Mouse (Mus musculus) heart, embryonic 14.5 days (tissue): ENCODE results near the gene Ccdc141. TPM values are rescaled to one million over a fixed set of nuclear protein-coding genes. Genes with fewer than 3 reads are reported as not detected.

Experiments
- ATAC-seq: fragments of 200-750 bp; cut with Nextera tagmentation; 2 replicates; pipeline ENCODE4 v1.8.0; 2017; ENCODE audit warnings: low read depth, moderate TSS enrichment; ENCODE audit not compliant: insufficient number of reproducible peaks, insufficient read depth, low FRiP score
- H3K27ac ChIP-seq, 2 experiments: fragments of 200-500 bp in 1 of 2; fragments of 300-500 bp in 1 of 2; sonication (generic) in 1 of 2; replicated peaks in 1 of 2; 2 replicates each; pipeline ENCODE4 v1.5.1; 2012 to 2014; ENCODE audit warnings: low read depth in 2 of 2, low read length in 2 of 2, control low read depth in 1 of 2, mild to moderate bottlenecking in 1 of 2, mixed read lengths in 1 of 2; ENCODE audit not compliant: control insufficient read depth in 1 of 2, insufficient read depth in 1 of 2
- H3K27me3 ChIP-seq: fragments of 300-500 bp; sonication (generic); 2 replicates; pipeline ENCODE4 v1.6.1; 2014; ENCODE audit warnings: mild to moderate bottlenecking, low read length, control low read depth; ENCODE audit not compliant: control insufficient read depth, insufficient read depth
- H3K36me3 ChIP-seq: fragments of 300-500 bp; sonication (generic); 2 replicates; pipeline ENCODE4 v1.6.1; 2014; ENCODE audit warnings: mild to moderate bottlenecking, control low read depth, low read length, mixed read lengths; ENCODE audit not compliant: control insufficient read depth, insufficient read depth
- H3K4me1 ChIP-seq, 2 experiments: fragments of 200-500 bp in 1 of 2; fragments of 300-500 bp in 1 of 2; sonication (generic) in 1 of 2; 2 replicates each; pipeline ENCODE4 v1.6.1; 2012 to 2014; ENCODE audit warnings: low read length in 2 of 2, control low read depth in 1 of 2, mixed read lengths in 1 of 2; ENCODE audit not compliant: control insufficient read depth in 2 of 2, insufficient read depth in 2 of 2
- H3K4me2 ChIP-seq: fragments of 300-500 bp; sonication (generic); 2 replicates; pipeline ENCODE4 v1.6.1; 2014; ENCODE audit warnings: mild to moderate bottlenecking, low read length
- H3K4me3 ChIP-seq, 2 experiments: fragments of 200-500 bp in 1 of 2; fragments of 300-500 bp in 1 of 2; sonication (generic) in 1 of 2; 2 replicates each; pipeline ENCODE4 v1.5.1; 2012 to 2014; ENCODE audit warnings: low read length in 2 of 2, mild to moderate bottlenecking in 2 of 2, control low read depth in 1 of 2, low read depth in 1 of 2, moderate library complexity in 1 of 2; ENCODE audit not compliant: control insufficient read depth in 1 of 2, insufficient read depth in 1 of 2
- H3K9ac ChIP-seq: fragments of 300-500 bp; sonication (generic); 2 replicates; pipeline ENCODE4 v1.6.1; 2014; ENCODE audit warnings: mild to moderate bottlenecking, low read length
- H3K9me3 ChIP-seq: fragments of 300-500 bp; sonication (generic); 2 replicates; pipeline ENCODE4 v1.6.1; 2016; ENCODE audit warnings: low read length, control low read depth; ENCODE audit not compliant: control insufficient read depth
- WGBS: fragments of 180-500 bp; shearing (Covaris S2); extraction: QIAGEN DNeasy Blood & Tissue Kit; methylation state at CpG from one replicate; pipeline ENCODE4 v1.1.7; 2014; 5-methylcytosine and 5-hydroxymethylcytosine counted together
- polyA plus RNA-seq: library from polyadenylated mRNA; unstranded; fragments of >200 nt; fragmentation: Nextera tagmentation; extraction: Ambion mirVana; gene quantifications from 2 replicates; pipeline ENCODE4 v1.2.1, GENCODE M21; 2014

The Ccdc141 gene
- polyA plus RNA-seq, 1 experiment from 2014 or later, result 213 TPM

DNA sequence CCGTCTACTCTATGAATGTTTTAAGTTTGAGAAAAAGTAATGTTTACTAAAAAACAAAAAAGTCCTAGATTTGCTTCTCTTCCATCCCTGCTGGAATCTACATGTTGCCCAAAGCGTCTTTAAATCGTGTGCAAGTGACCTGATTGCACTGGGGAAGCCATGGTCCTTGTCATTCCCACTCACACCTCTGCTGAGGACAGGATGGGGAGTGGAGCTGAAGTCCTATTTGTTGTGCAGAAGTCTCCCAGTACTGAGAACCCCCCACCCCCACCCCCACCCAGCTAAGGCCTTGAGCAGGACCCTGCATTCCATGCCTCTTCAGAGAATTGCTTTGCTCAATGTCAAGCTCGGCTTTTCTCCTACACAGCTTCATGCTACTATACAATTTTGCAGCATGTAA is 1.2 kb downstream of the Ccdc141 start:
- peak overlapping the region; percentile 82 for H3K4me2 ChIP-seq
- peak overlapping the region; percentile 97 to 99 for H3K27ac ChIP-seq
- no peaks in the 10 kb centered on the region for H3K27me3 ChIP-seq
- peak overlapping the region; percentile 77 to 90 for H3K4me3 ChIP-seq
- ATAC-seq, result peak; percentile 41; the same call in 1 of the 2 replicates
- WGBS, result 24% methylated on average over 4 of the region's 4 CpGs
- peaks cover 38% of the 10 kb centered on the region for H3K36me3 ChIP-seq
- H3K9ac ChIP-seq, result peak overlapping the region; percentile 94
- no peaks in the 10 kb centered on the region for H3K9me3 ChIP-seq
- H3K4me1 ChIP-seq, result peaks cover 24 to 71% of the 10 kb centered on the region in 2 experiments

DNA sequence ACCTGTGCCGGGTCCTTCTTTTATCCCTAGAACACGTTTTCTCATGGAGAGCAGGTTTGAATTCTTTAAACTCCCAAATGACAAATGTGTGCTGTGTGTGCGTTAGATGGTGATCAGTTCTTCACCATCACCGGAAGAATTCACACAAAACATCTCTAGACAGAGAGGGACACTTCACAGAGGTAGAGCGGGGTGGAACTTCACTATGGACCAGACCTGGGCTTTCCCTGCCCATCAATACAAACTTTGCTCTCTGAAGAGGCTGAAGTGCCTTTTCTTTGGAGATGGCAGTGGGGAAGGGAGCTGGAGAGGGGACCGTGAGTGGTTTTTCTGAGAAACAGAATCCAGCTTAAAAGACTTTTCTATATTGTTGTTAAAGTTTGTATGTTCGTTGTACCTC is 1.7 kb downstream of the Ccdc141 start:
- ATAC-seq, result no peak
- Histone ChIP-seq H3K9me3 (no peaks in the 10 kb centered on the region), H3K27ac (peak overlapping the region; percentile 12 to 99; a peak in 3 of 4 replicates), H3K4me2 (peak overlapping the region; percentile 82), H3K4me3 (peak overlapping the region; percentile 77 to 90), H3K4me1 (peaks cover 22 to 66% of the 10 kb centered on the region in 2 experiments), H3K36me3 (peaks cover 38% of the 10 kb centered on the region), H3K27me3 (no peaks in the 10 kb centered on the region), H3K9ac (peak overlapping the region; percentile 94)
- WGBS, result 40% methylated on average over 7 of the region's 7 CpGs

DNA sequence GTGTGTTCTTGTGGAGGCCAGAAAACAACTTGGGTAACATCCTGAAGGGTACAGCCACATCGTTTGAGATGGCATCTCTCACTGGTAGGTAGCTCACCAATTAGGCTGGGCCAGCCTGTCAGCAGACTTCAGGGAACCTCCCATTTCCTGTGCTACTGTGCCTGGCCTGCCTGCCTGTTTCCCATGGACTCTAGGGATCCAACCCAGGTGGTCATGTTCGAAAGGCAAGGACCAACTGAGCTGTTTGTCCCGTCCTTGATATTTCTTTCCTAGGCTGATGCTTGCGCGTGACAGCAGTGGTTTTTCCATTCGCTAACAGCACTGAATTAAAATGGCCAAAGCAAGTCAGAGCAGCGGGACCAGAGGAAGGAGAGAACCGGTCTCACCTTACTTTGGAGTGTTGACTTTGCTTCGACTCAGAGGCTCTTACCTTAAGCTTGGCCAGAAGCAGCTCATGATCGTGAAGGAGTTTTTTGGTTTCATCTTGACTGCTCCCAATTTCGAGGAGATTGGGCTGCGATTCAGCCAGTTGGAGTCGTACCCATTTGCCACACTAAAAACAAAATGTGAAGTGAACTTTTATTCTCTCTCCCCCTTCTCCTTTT is 2.3 kb downstream of the Ccdc141 start:
- peaks cover 41% of the 10 kb centered on the region for H3K36me3 ChIP-seq
- H3K27ac ChIP-seq, result peak overlapping the region in 1 of 2 experiments; percentile 99; a peak in 3 of 4 replicates
- ATAC-seq, result no peak
- 64% methylated on average over 13 of the region's 13 CpGs for WGBS
- peak overlapping the region; percentile 82 for H3K4me2 ChIP-seq
- no peaks in the 10 kb centered on the region for H3K9me3 ChIP-seq
- H3K4me3 ChIP-seq, result peak overlapping the region; percentile 77 to 90
- H3K9ac ChIP-seq, result peak overlapping the region; percentile 94
- H3K27me3 ChIP-seq, result no peaks in the 10 kb centered on the region
- peaks cover 22 to 60% of the 10 kb centered on the region in 2 experiments for H3K4me1 ChIP-seq

DNA sequence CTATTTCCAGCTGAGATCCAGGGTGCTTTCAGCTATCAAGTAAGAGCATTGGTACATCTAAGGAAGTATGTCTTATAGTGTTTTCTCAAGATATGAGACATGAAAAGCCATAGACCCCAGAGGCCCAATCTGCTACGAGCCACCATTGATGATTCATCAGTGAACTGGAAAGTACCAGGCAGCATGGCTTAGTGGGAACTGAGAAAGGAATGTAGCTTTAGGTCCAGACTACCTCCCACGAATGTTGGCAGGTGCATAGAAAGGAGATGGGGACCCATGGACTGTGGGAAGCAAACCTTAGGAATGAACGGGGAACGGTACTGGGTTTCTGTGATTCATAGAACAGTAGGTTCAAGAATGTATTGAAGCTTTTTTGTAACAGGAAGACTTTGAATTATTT is 4.1 kb downstream of the Ccdc141 start:
- Histone ChIP-seq H3K36me3 (peaks cover 54% of the 10 kb centered on the region), H3K27ac (no peak overlapping the region), H3K9ac (no peak overlapping the region), H3K27me3 (no peaks in the 10 kb centered on the region), H3K9me3 (no peaks in the 10 kb centered on the region), H3K4me1 (peaks cover 10 to 42% of the 10 kb centered on the region in 2 experiments), H3K4me3 (peak overlapping the region in 1 of 2 experiments; percentile 2; a peak in 1 of 4 replicates), H3K4me2 (peak overlapping the region; percentile 82)
- 58% methylated on average over 4 of the region's 4 CpGs for WGBS
- ATAC-seq, result no peak

DNA sequence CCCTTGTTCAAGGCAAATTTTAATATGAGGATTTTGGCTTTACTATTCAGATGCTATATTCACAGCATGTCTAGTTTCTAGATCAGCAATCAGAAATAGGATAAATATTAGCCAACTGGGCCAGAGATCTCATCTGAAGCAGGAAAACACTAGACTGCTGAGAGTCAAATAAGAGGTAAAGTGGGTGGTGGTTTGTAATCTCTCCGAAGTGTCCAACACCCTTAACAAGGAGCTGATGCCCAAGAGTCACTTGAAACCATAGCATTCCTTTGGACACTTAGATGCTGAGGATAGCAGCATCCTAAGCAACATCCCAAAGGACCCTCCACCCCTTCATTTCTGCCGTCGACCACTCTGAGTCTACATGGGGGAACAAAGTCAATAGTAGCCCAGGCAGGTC is 5.8 kb downstream of the Ccdc141 start:
- Histone ChIP-seq H3K9ac (no peak overlapping the region), H3K9me3 (no peaks in the 10 kb centered on the region), H3K27ac (no peak overlapping the region), H3K4me1 (peaks cover 10 to 35% of the 10 kb centered on the region in 2 experiments), H3K27me3 (no peaks in the 10 kb centered on the region), H3K4me2 (no peak overlapping the region), H3K4me3 (no peak overlapping the region), H3K36me3 (peaks cover 71% of the 10 kb centered on the region)
- ATAC-seq, result no peak
- WGBS, result 54% methylated on average over 3 of the region's 3 CpGs

DNA sequence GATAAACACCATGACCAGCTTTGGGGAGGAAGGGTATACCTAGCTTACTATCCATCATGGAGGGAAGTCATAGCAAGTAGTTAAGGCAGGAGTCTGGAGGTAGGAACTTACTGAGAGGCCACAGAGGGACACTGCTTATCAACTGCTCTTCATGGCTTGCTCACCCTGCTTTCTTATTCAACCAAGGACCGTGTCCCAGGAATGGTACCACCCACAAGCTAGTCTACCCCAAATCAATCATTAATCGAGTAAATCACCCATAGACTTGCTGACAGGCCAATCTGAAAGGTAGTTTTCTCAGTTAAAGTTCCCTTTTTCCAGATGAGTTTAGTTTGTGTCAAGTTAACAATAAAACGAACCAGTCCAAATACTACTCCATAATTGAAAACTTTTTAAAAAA is 7.1 kb downstream of the Ccdc141 start:
- H3K27ac ChIP-seq, result no peak overlapping the region
- ATAC-seq, result no peak
- no peak overlapping the region for H3K9ac ChIP-seq
- H3K36me3 ChIP-seq, result peaks cover 77% of the 10 kb centered on the region
- WGBS, result 81% methylated on average over 3 of the region's 3 CpGs
- no peaks in the 10 kb centered on the region for H3K27me3 ChIP-seq
- H3K4me2 ChIP-seq, result no peak overlapping the region
- no peaks in the 10 kb centered on the region for H3K9me3 ChIP-seq
- H3K4me3 ChIP-seq, result no peak overlapping the region
- H3K4me1 ChIP-seq, result peaks cover 9 to 35% of the 10 kb centered on the region in 2 experiments

DNA sequence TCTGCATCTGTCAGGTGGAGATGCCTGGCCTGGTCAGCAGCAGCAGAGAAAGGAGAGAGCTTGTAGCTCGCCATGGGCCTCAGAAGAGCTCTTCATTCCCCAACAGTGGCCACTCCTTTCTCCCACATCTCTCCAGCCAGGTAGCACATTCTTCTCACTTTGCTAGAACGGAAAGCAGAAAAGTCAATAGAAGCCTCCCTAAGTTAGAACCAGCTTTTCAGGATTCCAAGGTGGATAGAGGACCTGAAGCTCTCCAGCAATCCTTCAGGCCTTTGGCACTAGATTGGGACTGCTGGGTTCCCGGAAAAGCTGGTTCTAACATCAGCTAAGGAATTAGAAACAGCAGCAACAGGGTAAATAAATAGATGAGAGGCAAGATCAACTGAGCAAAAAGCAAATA is 8.3 kb downstream of the Ccdc141 start:
- Histone ChIP-seq H3K4me2 (no peak overlapping the region), H3K27me3 (no peaks in the 10 kb centered on the region), H3K27ac (no peak overlapping the region), H3K4me1 (peaks cover 3 to 23% of the 10 kb centered on the region in 2 experiments; a peak in 2 of 4 replicates), H3K9me3 (no peaks in the 10 kb centered on the region), H3K9ac (no peak overlapping the region), H3K4me3 (no peak overlapping the region), H3K36me3 (peaks cover 68% of the 10 kb centered on the region)
- 81% methylated on average over 3 of the region's 3 CpGs for WGBS
- no peak for ATAC-seq

DNA sequence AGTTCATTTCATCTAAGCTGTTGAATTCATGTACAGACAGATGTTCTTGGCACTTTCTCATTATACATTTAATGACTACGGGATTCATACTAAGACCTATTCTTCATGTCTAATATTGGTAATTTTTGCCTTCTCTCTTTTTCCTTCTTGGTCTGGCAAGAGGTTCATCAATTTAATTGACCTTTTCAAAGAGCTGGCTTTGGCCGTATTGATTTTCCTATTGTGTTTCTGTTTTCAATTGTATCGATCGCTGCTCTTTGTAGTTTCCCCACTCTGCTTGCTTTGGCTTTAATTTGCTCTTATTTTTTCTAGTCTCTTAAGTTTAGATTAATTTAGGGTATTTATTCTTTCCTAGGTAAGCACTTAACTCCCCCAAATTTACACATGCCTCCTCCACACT is 12.9 kb downstream of the Ccdc141 start:
- H3K4me3 ChIP-seq, result no peak overlapping the region
- no peaks in the 10 kb centered on the region for H3K27me3 ChIP-seq
- H3K27ac ChIP-seq, result no peak overlapping the region
- no peak for ATAC-seq
- H3K4me1 ChIP-seq, result peaks cover 0 to 10% of the 10 kb centered on the region in 2 experiments; a peak in 2 of 4 replicates
- peaks cover 52% of the 10 kb centered on the region for H3K36me3 ChIP-seq
- no peak overlapping the region for H3K9ac ChIP-seq
- H3K9me3 ChIP-seq, result no peaks in the 10 kb centered on the region
- no peak overlapping the region for H3K4me2 ChIP-seq
- WGBS, result 97% methylated on average over 4 of the region's 4 CpGs
